Mouse (Mus musculus): Measurements from ENCODE around the gene Kctd7. TPM values are rescaled to one million over a fixed set of nuclear protein-coding genes. Genes with fewer than 3 reads are reported as not detected.

Gene Kctd7
- polyA plus RNA-seq, 1 experiment: 5.5 TPM

DNA sequence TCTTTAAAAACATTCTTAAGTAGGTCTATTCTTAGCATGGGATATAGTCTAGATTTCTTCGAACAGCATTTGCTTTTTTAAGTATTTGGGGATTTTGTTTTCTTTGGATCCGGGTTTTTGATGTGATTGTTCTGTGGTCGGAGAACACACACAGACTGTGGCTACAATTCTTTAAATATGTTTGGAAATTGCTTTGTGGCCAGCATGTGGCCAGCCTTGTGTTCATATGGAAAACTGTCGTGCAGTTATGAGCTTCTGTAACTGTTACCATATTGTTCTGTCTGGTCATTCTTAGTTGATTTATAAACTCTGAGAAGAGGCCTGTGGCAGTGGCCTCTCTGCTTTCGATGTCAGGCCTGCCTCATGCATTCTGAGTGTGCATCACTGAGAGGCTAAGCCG, 26.7 kb upstream of the Kctd7 start:
- H3K9me3 ChIP-seq: no peaks in the 10 kb centered on the region
- no peaks in the 10 kb centered on the region for H3K36me3 ChIP-seq (replicated peaks; ENCODE audit: low read length)
- H3K4me3 ChIP-seq (replicated peaks): no peak overlapping the region
- H3K27me3 ChIP-seq (replicated peaks): peaks cover 15% of the 10 kb centered on the region
- peaks cover 28% of the 10 kb centered on the region for H3K4me1 ChIP-seq
- TF ChIP-seq GATA1 (IDR thresholded peaks at IDR 0.05; ENCODE audit: borderline replicate concordance, low read length) (no peak), FLI1 (IDR thresholded peaks at IDR 0.05; ENCODE audit: low read length) (no peak)

DNA sequence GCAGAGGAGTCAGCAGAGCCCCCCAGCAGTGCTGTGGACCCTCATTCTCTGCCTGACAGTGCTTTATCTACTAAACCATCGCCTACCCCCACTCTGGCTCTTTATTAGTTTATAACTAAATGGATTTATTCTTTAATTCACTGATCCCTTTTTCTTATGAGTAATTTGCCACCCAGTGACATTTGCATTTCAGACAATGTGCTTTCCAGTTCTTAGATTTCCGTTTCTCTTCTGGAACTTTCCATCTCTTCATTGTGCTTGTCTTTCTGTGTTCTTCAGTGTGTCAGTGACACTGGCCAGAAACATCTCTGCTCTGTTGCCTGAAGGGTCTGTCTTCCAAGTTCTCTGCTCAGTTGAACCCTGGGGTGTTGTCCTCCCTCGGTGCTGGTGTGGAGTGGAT, 25.4 kb upstream of the Kctd7 start:
- Histone ChIP-seq H3K36me3 (replicated peaks; ENCODE audit: low read length) (no peaks in the 10 kb centered on the region), H3K27me3 (replicated peaks) (peaks cover 17% of the 10 kb centered on the region), H3K4me1 (peaks cover 24% of the 10 kb centered on the region), H3K4me3 (replicated peaks) (no peak overlapping the region), H3K9me3 (no peaks in the 10 kb centered on the region)
- no peak for TF ChIP-seq GATA1 (IDR thresholded peaks at IDR 0.05; ENCODE audit: borderline replicate concordance, low read length)
- no peak for TF ChIP-seq FLI1 (IDR thresholded peaks at IDR 0.05; ENCODE audit: low read length)

DNA sequence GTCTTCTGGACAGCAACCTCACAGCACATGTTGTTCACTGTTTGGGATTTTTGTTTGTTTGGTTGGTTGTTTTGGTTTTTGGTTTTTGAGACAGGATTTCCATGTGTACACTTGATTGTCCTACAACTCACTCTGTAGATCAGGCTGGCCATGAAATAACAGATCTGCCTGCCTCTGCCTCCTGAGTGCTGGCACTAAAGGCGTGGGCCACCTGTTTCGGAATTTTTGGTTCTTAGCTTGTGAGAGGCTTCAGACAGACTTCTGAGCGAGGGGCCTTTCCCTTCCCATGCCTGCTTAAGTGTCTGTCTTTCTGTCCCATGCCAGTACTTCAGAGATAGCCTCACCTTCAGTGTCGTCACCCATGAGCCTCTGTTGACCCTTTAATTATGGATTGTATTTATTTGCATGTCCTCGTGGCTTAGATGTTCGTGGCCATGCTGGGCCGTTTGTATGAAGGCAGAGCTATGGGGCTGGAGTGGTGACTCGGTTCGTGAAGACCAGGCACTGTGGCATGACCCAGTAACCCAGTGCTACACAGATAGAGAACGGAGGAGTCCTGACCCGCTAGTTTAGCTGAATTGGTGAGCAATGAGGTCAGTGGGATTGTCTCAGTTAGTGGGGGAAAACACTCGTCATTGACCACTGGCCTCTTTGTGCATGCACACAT, 24.5 kb upstream of the Kctd7 start:
- H3K4me1 ChIP-seq: peaks cover 21% of the 10 kb centered on the region
- no peak for TF ChIP-seq FLI1 (IDR thresholded peaks at IDR 0.05; ENCODE audit: low read length)

DNA sequence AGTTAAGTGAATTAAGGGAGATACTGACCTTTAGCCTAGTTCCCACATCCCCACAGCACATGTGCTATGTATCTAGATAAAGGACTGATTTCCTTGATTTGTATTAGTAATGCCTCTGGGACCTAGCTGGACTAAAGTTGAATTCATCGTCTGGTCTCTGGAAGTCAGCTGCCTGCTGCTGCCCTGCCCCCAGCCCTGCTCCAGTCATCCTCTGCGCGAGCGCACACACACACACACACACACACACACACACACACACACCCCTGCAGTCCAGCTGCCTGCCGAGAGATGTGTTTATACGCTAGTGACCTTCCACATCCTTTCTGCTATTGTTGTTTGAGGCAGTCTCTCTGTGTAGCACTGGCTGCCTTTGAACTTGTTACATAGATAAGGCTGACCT, 23.8 kb upstream of the Kctd7 start:
- TF ChIP-seq GATA1 (IDR thresholded peaks at IDR 0.05; ENCODE audit: borderline replicate concordance, low read length) (no peak), FLI1 (IDR thresholded peaks at IDR 0.05; ENCODE audit: low read length) (no peak)
- peaks cover 17% of the 10 kb centered on the region for H3K27me3 ChIP-seq (replicated peaks)
- H3K9me3 ChIP-seq: no peaks in the 10 kb centered on the region
- H3K4me1 ChIP-seq: peaks cover 16% of the 10 kb centered on the region
- H3K36me3 ChIP-seq (replicated peaks; ENCODE audit: low read length): no peaks in the 10 kb centered on the region
- no peak overlapping the region for H3K4me3 ChIP-seq (replicated peaks)

More for the DNA sequence above, 24.5 kb upstream of the Kctd7 start:
- Histone ChIP-seq H3K4me3 (replicated peaks) (no peak overlapping the region), H3K36me3 (replicated peaks; ENCODE audit: low read length) (no peaks in the 10 kb centered on the region), H3K9me3 (no peaks in the 10 kb centered on the region), H3K27me3 (replicated peaks) (peaks cover 17% of the 10 kb centered on the region)

DNA sequence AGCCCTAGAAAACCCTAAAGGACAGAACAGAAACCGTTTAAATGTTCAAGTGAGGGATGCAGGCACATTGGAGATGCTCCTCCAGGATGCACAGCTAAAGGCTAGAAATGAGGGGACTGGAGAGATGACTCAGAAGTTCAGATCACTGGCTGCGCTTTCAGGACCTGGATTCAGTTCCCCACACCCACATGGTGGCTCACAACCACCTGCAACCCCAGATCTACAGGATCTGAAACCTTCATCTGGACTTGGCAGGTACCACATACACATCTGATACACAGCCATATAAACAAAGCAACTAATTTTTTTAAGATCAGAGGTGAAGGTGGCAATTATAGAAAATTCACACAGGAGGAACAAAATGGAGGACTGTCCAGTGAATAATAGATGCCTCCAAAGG, 22.3 kb upstream of the Kctd7 start:
- H3K4me3 ChIP-seq (replicated peaks): no peak overlapping the region
- TF ChIP-seq FLI1 (IDR thresholded peaks at IDR 0.05; ENCODE audit: low read length) (no peak), GATA1 (IDR thresholded peaks at IDR 0.05; ENCODE audit: borderline replicate concordance, low read length) (no peak)
- peaks cover 8% of the 10 kb centered on the region for H3K4me1 ChIP-seq
- no peaks in the 10 kb centered on the region for H3K9me3 ChIP-seq
- no peaks in the 10 kb centered on the region for H3K36me3 ChIP-seq (replicated peaks; ENCODE audit: low read length)
- peaks cover 17% of the 10 kb centered on the region for H3K27me3 ChIP-seq (replicated peaks)

DNA sequence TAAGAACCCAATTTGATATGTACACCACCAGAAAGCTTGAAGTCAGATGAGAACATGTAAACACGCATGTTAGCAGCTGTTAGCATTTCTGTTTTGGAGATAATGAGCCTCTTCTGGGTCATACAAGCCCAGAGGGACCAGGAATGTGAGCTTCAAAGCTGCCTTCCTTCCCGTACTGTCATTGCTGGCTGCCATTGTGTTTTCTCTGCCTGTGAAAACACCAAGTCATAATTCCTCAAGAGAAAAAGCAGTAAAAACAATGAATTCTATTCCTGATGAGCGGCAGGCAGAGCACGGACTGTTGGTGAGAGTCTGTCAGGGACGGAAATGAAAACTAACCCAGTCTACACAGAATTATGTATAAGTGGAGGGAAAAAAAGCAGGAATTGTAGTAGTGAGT, 20.4 kb upstream of the Kctd7 start:
- no peaks in the 10 kb centered on the region for H3K9me3 ChIP-seq
- peaks cover 7% of the 10 kb centered on the region for H3K4me1 ChIP-seq
- TF ChIP-seq GATA1 (IDR thresholded peaks at IDR 0.05; ENCODE audit: borderline replicate concordance, low read length) (no peak), FLI1 (IDR thresholded peaks at IDR 0.05; ENCODE audit: low read length) (no peak)
- peaks cover 17% of the 10 kb centered on the region for H3K27me3 ChIP-seq (replicated peaks)
- no peak overlapping the region for H3K4me3 ChIP-seq (replicated peaks)
- H3K36me3 ChIP-seq (replicated peaks; ENCODE audit: low read length): no peaks in the 10 kb centered on the region

DNA sequence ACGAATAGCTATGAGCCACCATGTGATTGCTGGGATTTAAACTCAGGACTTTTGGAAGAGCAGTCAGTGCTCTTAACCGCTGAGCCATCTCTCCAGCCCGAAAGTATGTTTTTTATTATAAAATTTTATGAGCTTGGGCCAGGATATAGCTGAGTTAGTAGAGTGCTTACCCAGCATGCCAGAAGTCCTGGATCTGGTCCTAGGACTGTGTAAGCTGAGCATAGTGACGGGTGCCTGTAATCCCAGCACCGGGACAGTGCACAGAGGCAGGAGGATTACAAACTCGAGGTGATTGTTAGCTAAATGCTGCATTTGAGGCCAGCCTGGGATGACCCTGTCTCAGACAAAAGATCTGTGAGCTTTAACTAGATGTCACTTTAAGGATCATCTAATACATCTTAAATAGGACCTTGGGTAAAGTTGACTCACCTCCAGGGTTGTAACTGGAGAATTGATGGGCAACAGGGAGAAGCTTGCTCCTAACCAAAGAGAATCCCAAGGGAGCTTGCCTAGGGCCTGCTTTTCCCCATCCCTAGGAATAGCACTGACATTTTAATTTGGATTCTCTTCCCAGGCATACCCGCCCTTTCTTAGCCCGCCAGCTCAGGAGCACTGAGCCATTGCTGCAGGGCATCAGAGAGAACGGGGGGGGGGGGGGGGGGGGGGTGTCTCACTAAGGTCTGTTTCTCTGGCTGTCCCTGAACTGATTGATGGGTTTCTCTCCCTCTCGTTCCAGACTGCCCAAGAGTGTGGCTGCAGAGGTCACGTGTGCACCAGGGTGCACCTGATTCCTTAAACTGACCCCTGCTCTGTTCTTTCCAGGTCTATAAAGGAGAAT, 15.8 kb upstream of the Kctd7 start:
- Histone ChIP-seq H3K4me1 (peaks cover 7% of the 10 kb centered on the region; the same call in 1 of the 2 replicates), H3K9me3 (no peaks in the 10 kb centered on the region), H3K36me3 (replicated peaks; ENCODE audit: low read length) (no peaks in the 10 kb centered on the region), H3K4me3 (replicated peaks) (no peak overlapping the region), H3K27me3 (replicated peaks) (peaks cover 3% of the 10 kb centered on the region)
- TF ChIP-seq FLI1 (IDR thresholded peaks at IDR 0.05; ENCODE audit: low read length) (no peak), GATA1 (IDR thresholded peaks at IDR 0.05; ENCODE audit: borderline replicate concordance, low read length) (no peak)

DNA sequence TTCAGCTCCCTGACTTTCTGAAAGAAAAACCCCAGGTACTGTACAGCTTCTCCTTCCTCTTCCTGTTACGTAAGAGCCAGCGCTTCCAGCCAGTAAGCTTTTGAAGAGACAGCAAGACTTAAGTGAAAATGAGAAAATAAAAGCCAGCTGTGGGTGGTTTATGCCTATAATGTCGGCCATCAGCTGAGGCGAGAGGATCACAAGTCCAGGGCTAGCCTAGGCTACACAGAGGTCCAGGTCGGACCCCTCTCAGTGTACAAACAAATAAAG, 15.2 kb upstream of the Kctd7 start:
- Histone ChIP-seq H3K4me3 (replicated peaks) (no peak overlapping the region), H3K36me3 (replicated peaks; ENCODE audit: low read length) (no peaks in the 10 kb centered on the region), H3K27me3 (replicated peaks) (peaks cover 5% of the 10 kb centered on the region), H3K9me3 (no peaks in the 10 kb centered on the region), H3K4me1 (peaks cover 7% of the 10 kb centered on the region; the same call in 1 of the 2 replicates)
- TF ChIP-seq GATA1 (IDR thresholded peaks at IDR 0.05; ENCODE audit: borderline replicate concordance, low read length): no peak
- TF ChIP-seq FLI1 (IDR thresholded peaks at IDR 0.05; ENCODE audit: low read length): no peak

DNA sequence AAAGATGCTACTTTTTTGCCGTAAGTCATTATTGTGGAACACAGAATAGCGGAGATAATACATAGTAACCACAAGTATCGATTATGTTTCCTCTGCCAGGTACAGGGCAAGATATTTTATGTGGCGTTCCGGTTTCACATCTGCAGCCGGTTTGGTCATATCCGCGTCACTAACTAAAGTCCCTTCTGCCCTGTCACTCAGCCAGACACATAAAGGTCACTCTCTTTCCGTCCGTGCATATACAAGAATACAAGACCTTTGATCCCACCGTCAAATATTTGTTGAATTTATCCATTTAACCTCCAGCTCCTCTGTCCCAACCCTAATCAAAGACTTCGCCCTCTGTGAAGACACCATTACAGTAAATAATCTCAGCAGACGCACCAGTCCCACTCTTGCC, 8.1 kb upstream of the Kctd7 start:
- Histone ChIP-seq H3K36me3 (replicated peaks; ENCODE audit: low read length) (no peaks in the 10 kb centered on the region), H3K27me3 (replicated peaks) (peaks cover 24% of the 10 kb centered on the region), H3K4me1 (peaks cover 8% of the 10 kb centered on the region; the same call in 1 of the 2 replicates), H3K9me3 (no peaks in the 10 kb centered on the region), H3K4me3 (replicated peaks) (no peak overlapping the region)
- TF ChIP-seq GATA1 (IDR thresholded peaks at IDR 0.05; ENCODE audit: borderline replicate concordance, low read length): no peak
- no peak for TF ChIP-seq FLI1 (IDR thresholded peaks at IDR 0.05; ENCODE audit: low read length)

DNA sequence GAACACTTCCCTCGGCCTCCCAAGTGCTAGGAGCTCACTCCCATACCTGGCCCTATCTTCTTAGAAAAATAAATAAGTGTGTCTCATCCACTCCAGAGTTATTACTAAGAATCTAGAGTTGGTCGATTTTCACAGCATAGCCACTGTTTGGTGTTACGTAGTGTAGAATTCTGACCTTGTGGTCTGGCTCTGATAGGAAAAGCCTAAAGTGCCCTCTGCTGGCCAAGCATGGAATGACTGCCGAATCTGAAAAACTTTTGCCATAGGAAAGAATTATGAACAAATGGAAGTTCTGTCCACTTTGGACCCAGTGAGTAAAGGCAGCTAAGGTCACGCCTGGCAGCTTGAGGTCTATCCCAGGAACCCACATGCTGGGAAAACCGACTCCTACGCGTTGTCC, 5.3 kb upstream of the Kctd7 start:
- Histone ChIP-seq H3K9me3 (no peaks in the 10 kb centered on the region), H3K27me3 (replicated peaks) (peaks cover 33% of the 10 kb centered on the region), H3K4me3 (replicated peaks) (no peak overlapping the region), H3K4me1 (peaks cover 21% of the 10 kb centered on the region), H3K36me3 (replicated peaks; ENCODE audit: low read length) (no peaks in the 10 kb centered on the region)
- no peak for TF ChIP-seq GATA1 (IDR thresholded peaks at IDR 0.05; ENCODE audit: borderline replicate concordance, low read length)
- no peak for TF ChIP-seq FLI1 (IDR thresholded peaks at IDR 0.05; ENCODE audit: low read length)
